Mouse (Mus musculus) cerebellum, postnatal 25 days (tissue): Measurements from ENCODE around the gene Icam4.
"Not testable (repeated sequence)": the region's sequence is repeated elsewhere in the genome, so short reads cannot be mapped to it uniquely, and the experiment has no call there.

ENCODE experiments used
- DNase-seq, 2 experiments: peaks; one replicate each; pipeline ENCODE4 v3.0.0; 2021; ENCODE audit warnings: mixed read lengths in 2 of 2

Icam4 gene

GRCm38 (mm10) chr9:21036161-21036560 lies 7.0 kb downstream of the Icam4 start:
- no peak for DNase-seq

GRCm38 (mm10) chr9:21036666-21037065 lies 7.5 kb downstream of the Icam4 start:
- DNase-seq, result no peak

- peak; percentile 36 to 61 for DNase-seq
Measured at GRCm38 (mm10) chr9:21037481-21037891, 8.3 kb downstream of the Icam4 start.

- DNase-seq, result no peak
Measured at GRCm38 (mm10) chr9:21039779-21040178, 10.6 kb downstream of the Icam4 start.

- no peak for DNase-seq
Measured at GRCm38 (mm10) chr9:21041308-21041707, 12.1 kb downstream of the Icam4 start.

GRCm38 (mm10) chr9:21043563-21043962 lies 14.4 kb downstream of the Icam4 start:
- DNase-seq, result no peak

GRCm38 (mm10) chr9:21044785-21045184 lies 15.6 kb downstream of the Icam4 start:
- DNase-seq, result not testable (repeated sequence)

- no peak for DNase-seq
Measured at GRCm38 (mm10) chr9:21045235-21045634, 16.1 kb downstream of the Icam4 start.

GRCm38 (mm10) chr9:21051578-21051977 lies 22.4 kb downstream of the Icam4 start:
- DNase-seq, result no peak

GRCm38 (mm10) chr9:21062928-21063327 lies 33.8 kb downstream of the Icam4 start:
- no peak for DNase-seq

- DNase-seq, result no peak
Measured at GRCm38 (mm10) chr9:21067006-21067684, 38.0 kb downstream of the Icam4 start, which contains the start of gene Zglp1. TSS of gene Zglp1 (minus strand) at chr9:21067093.

- no peak for DNase-seq
Measured at GRCm38 (mm10) chr9:21072641-21073040, 43.5 kb downstream of the Icam4 start.

- peak; percentile 90 to 93 for DNase-seq
Measured at GRCm38 (mm10) chr9:21073044-21073840, 44.1 kb downstream of the Icam4 start, which contains the start of the genes Gm49373 and Fdx1l. TSS of gene Gm49373 (minus strand) at chr9:21073096. TSS of gene Fdx1l (minus strand) at chr9:21073614.

GRCm38 (mm10) chr9:21074173-21074572 lies 45.0 kb downstream of the Icam4 start:
- DNase-seq, result peak in 1 of 2 experiments; percentile 18

GRCm38 (mm10) chr9:21075625-21076024 lies 46.5 kb downstream of the Icam4 start:
- DNase-seq, result no peak
